Mouse (Mus musculus) G1E (cell line): ENCODE data around the gene Mdm2.

Source experiments
- CTCF ChIP-seq: IDR thresholded peaks from 2 replicates; pipeline ENCODE4 v1.5.1; 2012; ENCODE audit warnings: low read depth, low read length, inconsistent platforms, mixed read lengths
- GATA1 ChIP-seq: IDR thresholded peaks from 2 replicates; pipeline ENCODE4 v1.6.1; 2012; ENCODE audit warnings: borderline replicate concordance, low read length, inconsistent platforms, mixed read lengths
- GATA2 ChIP-seq: IDR thresholded peaks from 2 replicates; pipeline ENCODE4 v1.6.1; 2012; ENCODE audit warnings: low read depth, low read length, inconsistent platforms, borderline replicate concordance
- POLR2AphosphoS5 ChIP-seq: IDR thresholded peaks from 2 replicates; pipeline ENCODE4 v1.6.1; 2012; ENCODE audit warnings: low read depth, low read length, inconsistent platforms; ENCODE audit not compliant: insufficient replicate concordance

DNA sequence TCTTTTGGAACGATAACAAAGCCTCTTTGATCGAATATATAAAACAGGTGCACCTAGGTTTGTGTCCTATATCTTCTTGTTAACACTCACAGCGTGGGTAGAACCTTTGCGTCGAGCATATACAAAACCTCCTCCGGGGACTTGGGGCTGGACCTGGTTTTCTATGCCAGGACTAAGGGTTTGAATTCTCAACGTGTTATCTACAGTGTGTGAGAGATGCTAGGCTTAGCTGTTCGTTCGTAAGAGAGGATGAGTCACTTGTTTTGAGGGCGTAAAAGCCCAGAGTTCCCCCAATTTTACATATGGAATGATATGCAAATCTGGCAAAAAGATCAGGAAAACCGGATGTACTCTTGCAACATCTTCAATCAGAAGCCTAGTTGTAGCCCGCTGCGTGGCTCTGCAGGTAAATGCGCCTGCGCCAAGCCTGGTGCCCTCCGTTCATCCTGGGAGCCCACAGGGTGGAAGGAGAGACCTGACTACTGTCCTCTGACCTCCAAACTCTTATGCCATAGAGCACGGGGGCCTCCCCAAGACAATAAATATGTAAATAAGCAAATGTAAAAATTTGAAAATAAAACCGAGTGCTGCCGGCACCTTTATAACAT lies 34.4 kb downstream of the Mdm2 start:
- TF ChIP-seq CTCF (no peak), GATA1 (no peak), GATA2 (no peak), POLR2AphosphoS5 (no peak)
